Mouse (Mus musculus): Measurements from ENCODE around the gene Tbx5. TPM values are rescaled to one million over a fixed set of nuclear protein-coding genes. Genes with fewer than 3 reads are reported as not detected.

Gene Tbx5
- polyA plus RNA-seq, 1 experiment, result not detected

GRCm38 (mm10) chr5:119833223-119834030 is 959 bp downstream of the Tbx5 start:
- no peak for TF ChIP-seq POLR2A (IDR thresholded peaks at IDR 0.05; ENCODE audit: borderline replicate concordance, low read depth, low read length)
- no peak for TF ChIP-seq CTCF (IDR thresholded peaks at IDR 0.05; ENCODE audit: low read depth, low read length)
- Histone ChIP-seq H3K27ac (ENCODE audit: insufficient read depth, low read depth, low read length) (no peak overlapping the region), H3K4me1 (ENCODE audit: control insufficient read depth, insufficient read depth, low read length) (no peaks in the 10 kb centered on the region), H3K4me3 (ENCODE audit: insufficient read depth, low read length) (no peak overlapping the region)

- no peaks in the 10 kb centered on the region for H3K4me1 ChIP-seq (ENCODE audit: control insufficient read depth, insufficient read depth, low read length)
- TF ChIP-seq CTCF (IDR thresholded peaks at IDR 0.05; ENCODE audit: low read depth, low read length), result no peak
- TF ChIP-seq POLR2A (IDR thresholded peaks at IDR 0.05; ENCODE audit: borderline replicate concordance, low read depth, low read length), result no peak
- H3K27ac ChIP-seq (ENCODE audit: insufficient read depth, low read depth, low read length), result no peak overlapping the region
- H3K4me3 ChIP-seq (ENCODE audit: insufficient read depth, low read length), result no peak overlapping the region
Observed at GRCm38 (mm10) chr5:119834031-119834403, 1.5 kb downstream of the Tbx5 start.

- H3K4me3 ChIP-seq (ENCODE audit: insufficient read depth, low read length), result no peak overlapping the region
- H3K4me1 ChIP-seq (ENCODE audit: control insufficient read depth, insufficient read depth, low read length), result no peaks in the 10 kb centered on the region
- H3K27ac ChIP-seq (ENCODE audit: insufficient read depth, low read depth, low read length), result no peak overlapping the region
- TF ChIP-seq CTCF (IDR thresholded peaks at IDR 0.05; ENCODE audit: low read depth, low read length), result no peak
- no peak for TF ChIP-seq POLR2A (IDR thresholded peaks at IDR 0.05; ENCODE audit: borderline replicate concordance, low read depth, low read length)
Observed at GRCm38 (mm10) chr5:119835053-119835867, 2.8 kb downstream of the Tbx5 start.

- TF ChIP-seq CTCF (IDR thresholded peaks at IDR 0.05; ENCODE audit: low read depth, low read length) (no peak), POLR2A (IDR thresholded peaks at IDR 0.05; ENCODE audit: borderline replicate concordance, low read depth, low read length) (no peak)
- H3K4me3 ChIP-seq (ENCODE audit: insufficient read depth, low read length), result no peak overlapping the region
- no peaks in the 10 kb centered on the region for H3K4me1 ChIP-seq (ENCODE audit: control insufficient read depth, insufficient read depth, low read length)
- no peak overlapping the region for H3K27ac ChIP-seq (ENCODE audit: insufficient read depth, low read depth, low read length)
Observed at GRCm38 (mm10) chr5:119835868-119836209, 3.4 kb downstream of the Tbx5 start.

- TF ChIP-seq POLR2A (IDR thresholded peaks at IDR 0.05; ENCODE audit: borderline replicate concordance, low read depth, low read length), result no peak
- TF ChIP-seq CTCF (IDR thresholded peaks at IDR 0.05; ENCODE audit: low read depth, low read length), result no peak
- no peak overlapping the region for H3K4me3 ChIP-seq (ENCODE audit: insufficient read depth, low read length)
- no peaks in the 10 kb centered on the region for H3K4me1 ChIP-seq (ENCODE audit: control insufficient read depth, insufficient read depth, low read length)
- H3K27ac ChIP-seq (ENCODE audit: insufficient read depth, low read depth, low read length), result no peak overlapping the region
Observed at GRCm38 (mm10) chr5:119836618-119837305, 4.3 kb downstream of the Tbx5 start.

- Histone ChIP-seq H3K4me3 (ENCODE audit: insufficient read depth, low read length) (no peak overlapping the region), H3K4me1 (ENCODE audit: control insufficient read depth, insufficient read depth, low read length) (no peaks in the 10 kb centered on the region), H3K27ac (ENCODE audit: insufficient read depth, low read depth, low read length) (no peak overlapping the region)
- TF ChIP-seq CTCF (IDR thresholded peaks at IDR 0.05; ENCODE audit: low read depth, low read length) (no peak), POLR2A (IDR thresholded peaks at IDR 0.05; ENCODE audit: borderline replicate concordance, low read depth, low read length) (no peak)
Observed at GRCm38 (mm10) chr5:119837306-119837675, 4.8 kb downstream of the Tbx5 start.

GRCm38 (mm10) chr5:119837861-119838260 is 5.4 kb downstream of the Tbx5 start:
- Histone ChIP-seq H3K4me1 (ENCODE audit: control insufficient read depth, insufficient read depth, low read length) (no peaks in the 10 kb centered on the region), H3K4me3 (ENCODE audit: insufficient read depth, low read length) (no peak overlapping the region), H3K27ac (ENCODE audit: insufficient read depth, low read depth, low read length) (no peak overlapping the region)
- no peak for TF ChIP-seq CTCF (IDR thresholded peaks at IDR 0.05; ENCODE audit: low read depth, low read length)
- no peak for TF ChIP-seq POLR2A (IDR thresholded peaks at IDR 0.05; ENCODE audit: borderline replicate concordance, low read depth, low read length)

GRCm38 (mm10) chr5:119838441-119838840 is 6.0 kb downstream of the Tbx5 start:
- no peak overlapping the region for H3K27ac ChIP-seq (ENCODE audit: insufficient read depth, low read depth, low read length)
- H3K4me3 ChIP-seq (ENCODE audit: insufficient read depth, low read length), result no peak overlapping the region
- no peaks in the 10 kb centered on the region for H3K4me1 ChIP-seq (ENCODE audit: control insufficient read depth, insufficient read depth, low read length)
- no peak for TF ChIP-seq CTCF (IDR thresholded peaks at IDR 0.05; ENCODE audit: low read depth, low read length)
- TF ChIP-seq POLR2A (IDR thresholded peaks at IDR 0.05; ENCODE audit: borderline replicate concordance, low read depth, low read length), result no peak

- TF ChIP-seq CTCF (IDR thresholded peaks at IDR 0.05; ENCODE audit: low read depth, low read length) (no peak), POLR2A (IDR thresholded peaks at IDR 0.05; ENCODE audit: borderline replicate concordance, low read depth, low read length) (no peak)
- Histone ChIP-seq H3K4me3 (ENCODE audit: insufficient read depth, low read length) (no peak overlapping the region), H3K27ac (ENCODE audit: insufficient read depth, low read depth, low read length) (no peak overlapping the region), H3K4me1 (ENCODE audit: control insufficient read depth, insufficient read depth, low read length) (no peaks in the 10 kb centered on the region)
Observed at GRCm38 (mm10) chr5:119839156-119839555, 6.7 kb downstream of the Tbx5 start.

All from bone marrow macrophage, adult 2 months (primary cell).